Mouse (Mus musculus) adrenal gland (tissue): ENCODE data around the gene Hdac7.

ENCODE experiments used
- intact Hi-C: fragments of 180-260 bp; cut with DNase I; formaldehyde crosslinking; loops from one replicate; pipeline ENCODE4 v1.15.1; 2025

Hdac7 gene

DNA sequence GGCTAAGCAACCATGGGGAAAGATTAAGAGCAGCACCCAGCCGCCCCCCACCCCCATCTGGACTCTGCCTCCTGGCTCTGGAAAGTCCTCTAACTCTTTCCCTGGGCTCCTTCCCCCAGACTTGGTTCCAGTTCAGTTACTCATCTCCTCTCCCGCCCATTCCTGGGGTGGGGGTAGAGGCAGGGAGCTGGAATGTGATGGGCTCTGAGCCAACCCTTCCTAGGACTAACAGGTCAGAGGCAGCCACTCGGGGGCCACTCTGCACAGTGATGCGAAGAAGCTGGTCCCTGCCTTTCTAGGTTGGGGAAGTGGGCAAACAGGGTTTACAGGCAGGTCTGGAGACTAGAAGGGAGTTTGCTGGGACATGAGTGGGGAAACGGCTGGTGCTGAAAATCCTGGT, 71.2 kb downstream of the Hdac7 start:
- intact Hi-C loops: no loop called here

DNA sequence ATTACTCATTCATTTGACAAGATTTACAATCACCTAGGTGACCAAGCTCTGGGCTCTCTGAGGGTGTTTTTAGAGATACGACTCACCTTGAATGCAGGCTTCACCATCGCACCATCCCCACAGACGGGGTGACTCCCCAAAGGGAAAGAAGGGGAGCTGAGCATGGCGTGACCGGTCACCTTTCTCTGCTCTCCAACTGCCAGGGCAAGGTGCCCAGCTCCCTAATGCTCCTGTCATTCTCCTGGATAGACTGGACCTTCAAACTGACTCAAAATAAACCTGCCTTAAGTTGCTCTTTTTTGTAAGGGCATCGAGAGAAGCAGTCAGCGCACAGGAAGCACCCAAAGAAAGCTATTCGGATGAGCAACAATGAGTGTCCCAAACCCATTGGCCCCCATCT, 74.0 kb downstream of the Hdac7 start:
- intact Hi-C loops: no loop called here

DNA sequence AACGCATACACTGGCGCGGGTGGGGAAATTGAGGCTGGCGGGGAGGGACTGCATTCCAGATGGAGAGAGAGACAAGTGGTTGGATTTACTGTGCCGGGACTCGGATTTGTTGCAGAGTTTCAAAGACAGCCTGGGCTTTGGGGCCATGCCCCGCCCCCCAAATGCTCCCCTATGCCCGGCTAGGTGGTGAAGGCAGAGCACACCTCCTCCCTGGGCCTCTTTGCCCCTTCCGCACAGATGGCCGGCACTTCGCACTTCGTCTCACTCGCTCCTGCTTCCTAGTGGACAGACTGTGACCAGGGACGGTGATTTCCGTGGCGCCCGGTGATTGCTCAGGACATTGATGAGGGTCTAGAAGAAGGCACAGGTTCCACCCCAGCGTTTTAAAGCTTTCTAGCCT, 76.1 kb downstream of the Hdac7 start:
- intact Hi-C loops: no loop called here

DNA sequence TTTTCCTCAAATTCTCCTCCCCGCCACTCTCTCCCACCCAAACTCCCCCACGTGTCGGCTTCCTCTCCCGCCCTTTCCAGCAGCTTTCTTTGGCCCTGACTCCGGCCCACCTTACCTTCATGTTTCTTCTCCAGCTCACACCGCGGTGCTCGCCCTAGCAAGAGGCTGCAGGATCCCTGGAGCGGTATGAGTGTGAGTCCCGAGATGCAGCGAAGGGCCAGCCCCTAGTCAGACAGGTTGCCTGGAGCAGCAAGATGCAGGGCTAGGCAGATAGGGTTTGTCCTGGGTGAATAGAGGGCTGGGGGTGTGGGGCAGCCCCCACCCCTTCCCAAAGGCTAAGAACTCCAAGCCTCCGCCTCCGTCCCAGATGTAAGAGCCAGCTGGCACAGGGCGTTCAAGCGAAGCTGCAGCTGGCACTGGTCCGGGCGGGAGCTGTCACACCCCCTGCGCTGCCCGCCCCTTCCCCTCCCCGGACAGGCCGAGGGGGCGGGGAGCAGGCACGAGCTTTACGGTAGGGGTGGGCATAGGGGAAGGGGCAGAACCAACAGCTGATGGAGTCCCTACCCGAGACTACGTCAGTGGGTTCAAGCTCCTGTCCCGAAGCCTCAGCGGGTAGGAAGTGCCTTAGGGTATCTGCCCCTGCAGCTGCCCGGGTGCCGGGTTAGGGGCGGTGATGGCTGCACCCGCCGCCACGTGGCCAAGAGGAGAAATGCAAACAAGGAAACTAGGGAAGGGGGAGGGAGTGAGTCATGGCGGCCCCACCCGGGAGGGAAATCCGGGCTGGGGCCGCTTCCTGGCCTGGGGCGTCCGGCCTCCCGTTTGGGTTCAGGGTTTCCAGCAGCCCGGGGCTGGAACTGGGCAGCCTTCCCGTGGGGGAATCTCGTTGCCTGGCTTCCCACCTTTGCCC, 76.8 kb downstream of the Hdac7 start, which contains the start of gene Rapgef3:
TSS of gene Rapgef3 (minus strand) at position 693 of the 907 bp plus-strand sequence.
- intact Hi-C loops: no loop called here

DNA sequence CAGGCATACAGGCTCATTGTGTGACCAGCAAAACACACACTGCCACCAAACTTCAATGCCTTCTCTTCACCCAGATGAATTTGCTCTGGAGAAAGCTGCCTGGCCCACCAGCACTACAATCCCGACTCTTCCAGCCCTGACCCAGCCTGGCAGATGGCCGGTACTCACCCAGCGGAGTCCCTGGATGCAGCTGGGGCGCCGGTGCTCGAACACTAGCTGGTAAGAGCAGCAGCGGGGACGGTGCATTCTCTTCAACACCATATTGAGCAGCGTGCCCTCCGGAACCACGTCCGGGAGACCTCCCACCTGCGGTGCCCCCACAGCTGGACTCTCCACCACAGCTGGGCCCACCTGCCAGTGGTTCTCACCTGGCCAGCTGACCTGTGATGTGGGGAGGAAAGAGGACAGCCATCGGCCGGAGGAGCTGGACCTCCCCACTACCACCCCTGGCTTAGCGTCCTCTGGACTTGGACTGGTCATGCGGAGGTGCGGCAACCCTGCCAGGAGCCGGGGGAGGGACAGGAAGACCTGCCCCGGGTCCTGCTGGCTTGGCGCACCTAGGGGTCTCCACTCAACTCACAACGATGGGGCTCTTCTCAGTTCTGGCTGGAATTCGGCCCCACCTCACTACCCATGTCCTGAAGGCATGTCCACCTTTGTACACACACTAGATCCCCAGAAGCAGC, 77.6 kb downstream of the Hdac7 start:
- intact Hi-C loops: no loop called here

DNA sequence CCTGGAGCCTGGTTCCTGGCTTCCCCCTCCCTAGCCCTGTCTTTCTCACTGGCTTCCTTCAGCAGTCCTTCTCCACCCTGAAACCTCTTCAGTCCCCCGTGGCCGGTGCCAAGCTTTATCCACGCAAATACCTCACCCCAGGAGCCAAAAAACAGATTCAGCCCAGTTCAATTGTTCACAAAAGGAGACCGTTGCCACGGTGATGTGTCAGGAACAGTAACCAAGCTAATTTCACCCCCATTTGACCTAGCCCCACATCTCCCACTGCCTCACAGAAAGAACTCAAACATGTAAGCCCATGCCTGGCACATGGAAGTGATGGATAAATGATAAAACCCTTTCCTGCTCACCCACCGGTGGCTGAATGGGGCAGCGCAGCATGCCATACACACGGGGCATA, 78.1 kb downstream of the Hdac7 start:
- intact Hi-C loops: no loop called here

DNA sequence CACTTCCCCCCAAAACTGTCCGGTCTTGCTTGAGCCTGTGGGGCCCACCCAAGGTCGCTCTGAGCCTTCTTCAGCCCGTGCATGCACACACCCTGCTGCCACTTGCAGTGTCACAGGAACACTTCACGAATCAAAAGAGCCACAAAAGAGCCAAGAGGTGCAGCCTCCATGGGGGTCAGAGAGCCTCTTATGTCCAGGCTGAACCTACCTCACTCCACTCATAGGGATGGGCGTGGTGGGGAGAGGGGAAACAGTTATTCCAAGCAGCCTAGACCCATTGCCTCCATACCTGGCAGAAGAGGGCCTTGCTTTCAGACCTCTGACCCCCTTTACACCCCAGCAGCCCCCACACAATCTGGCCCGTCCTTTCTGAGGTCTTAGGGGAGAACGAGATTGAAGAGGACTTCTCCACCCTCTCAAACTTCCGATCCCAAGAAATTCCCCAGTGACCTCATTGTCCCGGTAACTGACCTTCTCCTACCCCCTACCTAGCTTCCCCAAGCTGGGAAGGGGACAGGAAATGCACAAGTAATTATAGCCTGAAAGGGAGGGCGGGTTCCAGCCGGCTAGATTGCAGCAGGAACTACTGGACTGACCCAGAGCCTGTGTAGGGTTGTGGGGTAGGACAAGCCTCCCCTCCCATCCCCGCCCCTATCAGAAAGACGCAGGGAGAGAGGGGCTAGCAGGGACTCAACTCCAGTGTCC, 79.1 kb downstream of the Hdac7 start:
- intact Hi-C loops: no loop called here

DNA sequence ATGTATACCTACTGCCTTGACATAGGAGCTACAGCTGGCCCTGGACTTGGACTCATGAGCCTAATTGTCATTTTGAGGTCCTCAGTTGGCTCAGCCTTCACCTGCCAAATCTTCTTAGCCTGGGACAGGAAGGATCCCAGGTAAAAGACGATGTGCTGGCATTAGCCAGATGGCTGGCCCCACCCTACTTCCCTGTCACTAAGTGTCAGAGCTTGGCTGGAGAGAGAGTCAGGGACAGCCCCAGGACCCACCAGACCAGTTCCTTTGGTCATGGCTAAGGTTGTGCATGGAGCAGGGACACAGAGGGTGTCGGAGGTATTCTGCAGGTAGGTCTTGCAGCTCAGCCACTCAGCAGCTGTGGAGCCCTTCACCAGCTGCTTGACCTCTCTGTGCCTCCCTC, 79.8 kb downstream of the Hdac7 start:
- intact Hi-C loops: no loop called here

DNA sequence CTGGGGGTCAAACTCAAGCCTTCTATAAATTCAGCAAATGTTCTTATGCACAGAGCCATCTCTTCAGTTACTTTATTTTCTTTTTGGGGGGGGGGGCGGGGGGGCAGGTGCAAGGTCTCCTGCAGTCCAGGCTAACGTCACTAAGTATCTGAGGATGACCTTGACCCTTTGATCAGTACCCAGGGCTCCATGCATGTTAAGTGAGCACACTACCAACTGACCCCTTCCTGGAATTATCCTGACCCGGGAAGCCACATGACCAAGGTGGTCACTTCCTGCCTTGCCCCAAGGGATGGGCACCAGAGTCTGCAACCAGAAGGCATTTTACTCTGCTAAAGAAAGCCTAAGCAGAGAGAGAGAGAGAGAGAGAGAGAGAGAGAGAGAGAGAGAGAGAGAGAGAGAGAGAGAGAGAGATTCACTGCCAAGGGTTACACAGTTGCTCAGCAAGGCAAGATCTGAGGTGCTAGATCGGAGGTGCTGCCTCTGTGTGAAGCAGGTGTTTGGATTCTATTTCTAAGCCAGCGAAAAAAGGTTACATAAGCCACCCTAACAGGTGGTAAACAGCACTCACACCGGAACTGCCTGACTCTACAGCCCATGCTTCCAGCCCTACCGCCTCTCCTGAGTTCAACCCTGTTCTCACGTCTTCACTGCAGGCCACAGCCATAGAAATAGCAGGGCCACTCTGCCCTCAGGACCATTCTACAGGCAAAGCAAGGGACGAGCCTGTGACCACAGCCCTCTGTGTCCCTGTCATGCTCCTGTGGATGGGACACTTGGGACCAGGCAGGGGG, 80.8 kb downstream of the Hdac7 start:
- intact Hi-C loops: no loop called here

DNA sequence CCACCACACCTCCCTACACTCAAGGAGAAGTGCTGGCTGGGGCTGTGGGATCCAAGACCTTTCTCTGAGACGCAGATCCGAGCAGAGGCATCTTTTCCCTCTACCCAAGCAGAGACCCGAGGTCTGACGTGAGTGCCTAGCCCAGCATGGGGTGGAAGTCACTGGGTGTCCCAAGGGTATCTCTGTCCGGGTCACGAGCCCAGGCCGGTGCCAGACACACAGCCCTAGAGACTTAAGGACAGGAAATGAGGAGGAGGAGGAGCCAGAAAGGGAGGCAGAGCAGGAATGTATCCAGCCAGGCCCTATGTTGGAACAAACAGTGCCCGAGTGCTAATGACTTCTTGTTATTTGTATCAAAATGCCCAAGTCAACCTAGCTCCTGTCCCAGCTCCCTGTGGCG, 81.6 kb downstream of the Hdac7 start:
- intact Hi-C loops: no loop called here

DNA sequence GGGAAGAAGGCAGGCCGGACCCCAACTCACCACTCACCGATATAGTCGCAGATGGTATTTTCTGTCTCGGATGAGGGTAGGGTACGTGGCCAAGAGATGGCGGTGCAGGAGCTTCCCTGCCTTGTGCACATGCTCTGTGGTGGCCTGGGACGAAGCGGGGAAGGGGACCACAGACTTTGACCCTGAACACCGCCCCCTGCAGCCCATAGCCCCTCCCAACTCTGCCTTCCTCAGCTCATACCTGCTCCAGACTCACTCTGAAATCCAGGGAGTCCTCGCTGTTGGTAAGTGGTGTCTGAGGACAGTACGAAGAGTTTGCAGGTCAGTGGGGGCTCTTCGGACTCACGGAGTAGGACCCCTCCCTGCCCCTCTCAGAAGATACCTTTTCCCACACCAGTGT, 82.9 kb downstream of the Hdac7 start:
- intact Hi-C loops: no loop called here

DNA sequence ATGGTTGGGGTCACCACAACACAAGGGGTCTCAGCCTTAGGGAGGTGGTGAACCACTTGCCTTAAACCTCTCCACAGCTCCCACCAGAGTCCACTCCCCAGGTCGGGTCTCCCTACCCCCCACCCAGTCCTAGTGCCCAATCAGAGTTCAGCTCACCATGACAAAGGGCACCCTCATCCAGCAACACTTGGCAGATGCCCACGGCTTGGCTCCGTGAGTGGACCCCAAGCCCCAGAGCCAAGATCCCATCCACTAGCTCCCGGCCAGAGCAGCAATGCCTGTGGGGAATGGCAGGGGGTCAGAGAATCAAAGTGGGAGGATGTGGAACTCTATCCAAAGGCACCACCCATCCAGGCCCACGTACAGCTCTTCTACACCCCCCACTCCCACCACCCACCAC, 83.3 kb downstream of the Hdac7 start:
- intact Hi-C loops: no loop called here

DNA sequence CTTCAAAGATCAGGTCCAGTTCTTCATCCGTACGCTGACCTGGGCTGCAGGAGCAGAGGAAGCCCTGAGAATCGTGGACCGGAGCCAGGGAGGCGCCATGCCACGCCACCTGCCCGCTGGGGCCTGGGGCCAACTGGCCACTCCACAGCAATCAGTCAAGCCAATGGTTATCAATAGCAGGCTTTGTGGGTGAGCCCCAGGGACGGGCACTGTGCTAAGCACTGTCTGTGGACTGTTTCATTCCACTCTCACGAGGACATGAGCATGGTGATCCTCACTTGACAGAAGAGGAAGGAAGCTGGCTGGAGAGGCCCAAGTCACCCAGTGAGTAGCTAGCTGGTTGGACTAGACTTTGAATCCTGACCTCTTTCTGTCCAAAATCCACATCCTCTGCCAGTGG, 84.3 kb downstream of the Hdac7 start:
- intact Hi-C loops: no loop called here

DNA sequence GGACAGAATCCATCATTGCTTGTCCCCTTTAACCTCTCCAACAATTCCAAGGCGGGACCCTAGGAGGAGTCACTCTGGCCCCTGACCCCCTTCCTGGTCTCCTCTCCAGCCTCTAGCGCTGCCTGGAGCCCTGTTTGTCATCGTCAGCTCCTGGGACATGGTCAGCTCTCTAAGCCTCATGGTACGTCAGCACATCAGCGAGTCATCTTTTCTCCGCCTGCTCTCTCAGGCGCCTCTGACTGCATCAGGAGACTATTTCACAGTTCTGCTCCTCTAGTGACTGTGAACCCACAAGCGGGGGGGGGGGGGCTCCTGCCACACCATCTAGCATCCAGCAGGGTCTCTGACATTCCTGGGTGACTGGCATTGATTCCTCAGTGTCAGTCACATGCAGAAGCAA, 88.9 kb downstream of the Hdac7 start:
- intact Hi-C loops: no loop called here

DNA sequence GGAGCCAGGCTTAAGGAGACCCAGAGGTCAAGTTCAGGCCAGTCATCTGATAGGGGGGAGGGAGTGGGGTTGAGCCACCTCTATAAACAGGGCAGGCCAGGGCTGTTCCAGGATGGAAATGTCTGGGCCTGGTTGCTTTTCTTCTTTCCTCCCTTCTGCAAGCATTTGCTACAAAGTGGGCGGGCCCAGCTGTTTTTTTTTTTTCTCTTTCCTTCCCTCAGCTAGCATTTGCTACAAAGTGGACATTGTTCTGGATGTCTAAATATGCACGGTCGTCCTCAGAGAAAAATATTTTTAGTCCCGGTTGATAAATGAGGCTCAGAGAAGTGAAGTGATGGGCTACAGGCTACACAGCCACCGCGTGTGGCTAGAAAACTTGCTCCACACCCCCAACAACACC, 89.8 kb downstream of the Hdac7 start:
- intact Hi-C loops: no loop called here

DNA sequence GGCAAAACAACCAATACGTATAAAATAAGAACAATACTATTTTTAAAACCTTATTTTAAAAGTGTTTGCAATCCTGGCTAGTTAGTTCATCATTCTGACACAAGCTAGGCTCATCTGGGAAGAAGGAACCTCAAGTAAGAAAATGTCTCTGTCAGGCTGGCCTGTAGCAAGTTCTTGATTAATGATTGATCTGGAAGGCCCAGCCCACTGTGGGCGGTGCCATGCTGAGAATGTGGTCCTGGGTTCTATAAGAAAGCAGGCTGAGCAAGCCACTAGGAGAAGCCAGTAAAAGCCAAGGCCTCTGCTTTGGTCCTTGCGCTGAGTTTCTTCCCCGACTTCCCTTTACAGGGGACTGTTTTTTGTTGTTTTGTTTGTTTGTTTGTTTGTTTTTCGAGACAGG, 91.8 kb downstream of the Hdac7 start:
- intact Hi-C loops: no loop called here

DNA sequence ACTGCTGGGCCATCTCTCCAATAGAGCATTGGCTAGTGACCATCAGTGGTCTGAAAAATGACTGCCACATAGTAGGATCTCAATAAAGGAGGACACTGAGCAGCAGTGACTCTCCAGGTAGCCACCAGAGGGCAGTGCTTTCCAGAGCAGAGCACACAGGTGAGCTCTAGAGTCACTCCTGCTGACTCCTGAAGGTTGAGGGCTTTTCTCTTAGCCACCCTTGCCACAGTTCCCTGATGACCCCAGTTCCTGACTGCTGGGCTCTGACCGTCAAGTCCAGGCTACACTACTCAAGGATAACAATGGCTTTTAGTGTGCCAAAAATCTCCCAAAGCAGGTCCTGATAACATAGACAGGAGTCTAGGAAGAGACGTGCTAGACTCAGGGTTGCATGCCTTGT, 92.6 kb downstream of the Hdac7 start:
- intact Hi-C loops: no loop called here

DNA sequence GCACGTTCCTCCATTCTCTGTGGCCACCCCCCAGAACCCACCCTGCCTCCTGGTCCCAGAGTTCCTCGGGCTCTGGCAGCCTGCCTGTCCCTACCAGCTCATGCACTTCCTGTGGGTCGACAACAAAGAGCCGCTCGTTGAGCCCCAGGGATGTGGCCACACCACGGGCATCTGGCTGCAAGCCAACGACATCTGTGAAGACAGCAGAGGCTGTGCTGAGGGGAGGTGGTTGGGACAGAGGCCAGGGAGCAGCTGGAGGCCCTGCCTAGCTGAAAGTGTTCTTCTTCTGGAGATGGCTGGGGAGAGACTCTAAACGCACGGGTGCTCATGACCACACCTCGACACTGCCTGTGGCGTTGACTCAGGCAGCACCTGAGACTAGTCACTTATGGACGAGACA, 93.6 kb downstream of the Hdac7 start:
- intact Hi-C loops: no loop called here

DNA sequence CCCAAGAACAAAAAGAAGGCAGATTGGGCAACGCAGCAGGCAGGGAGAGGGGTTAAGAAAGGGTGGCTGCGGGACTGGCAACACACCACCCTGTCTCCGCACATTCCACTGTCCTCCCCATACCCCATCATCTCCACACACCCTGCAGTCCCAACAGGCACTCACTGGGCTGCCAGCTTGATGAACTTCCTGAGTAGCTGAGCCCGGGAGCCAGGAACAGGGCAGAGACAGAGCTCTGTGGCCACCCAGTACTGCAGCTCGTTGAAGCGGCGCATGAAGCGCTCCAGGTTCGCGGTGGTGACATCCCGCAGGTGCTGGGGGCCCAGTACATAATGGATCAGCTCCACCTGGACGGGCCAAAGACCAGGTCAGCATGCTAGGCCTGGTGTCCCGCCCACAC, 94.5 kb downstream of the Hdac7 start:
- intact Hi-C loops: no loop called here

DNA sequence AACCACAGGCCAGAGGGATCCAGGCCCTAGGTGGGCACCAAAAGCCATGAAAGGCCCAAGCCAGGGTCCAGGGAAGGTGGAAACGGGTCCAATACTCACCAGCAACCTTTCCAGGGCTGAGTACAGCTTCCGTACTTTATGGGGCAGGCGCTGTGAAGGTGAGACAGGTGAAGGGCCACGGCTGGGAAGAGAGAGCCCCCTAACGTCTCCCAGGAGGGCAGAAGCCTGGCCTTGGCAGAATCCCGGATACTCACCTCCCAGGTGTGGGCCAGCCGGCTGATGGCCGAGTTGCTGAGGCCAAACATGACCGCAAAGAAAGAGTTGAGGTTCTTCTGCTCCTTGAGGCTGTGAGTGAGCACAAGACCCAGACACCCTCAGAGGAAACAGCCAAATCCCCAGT, 94.9 kb downstream of the Hdac7 start:
- intact Hi-C loops: no loop called here

DNA sequence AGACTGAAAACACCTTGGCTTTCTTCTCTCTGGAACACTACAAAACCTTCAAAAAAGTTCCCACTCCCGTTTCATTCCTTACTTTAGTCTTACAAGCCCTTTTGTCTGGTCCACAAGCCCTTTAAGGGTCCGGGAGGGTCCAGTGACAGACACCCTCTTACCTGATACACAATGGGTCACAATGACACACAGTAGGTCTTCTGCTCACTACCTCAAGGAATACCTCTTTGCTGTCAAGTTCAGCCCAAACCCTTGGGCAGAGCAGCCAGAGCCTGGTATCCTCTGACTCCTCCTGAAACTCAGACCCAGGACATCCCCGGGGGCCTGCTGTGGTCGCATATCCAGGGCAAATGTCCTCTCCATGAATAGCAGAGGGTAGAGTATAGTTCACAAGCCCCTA, 95.3 kb downstream of the Hdac7 start:
- intact Hi-C loops: no loop called here
